Mouse (Mus musculus) limb, embryonic 14.5 days (tissue): ENCODE measurements at regions not wholly inside any gene's neighbourhood (a gene's known extent, or its start where the extent isn't known, plus 50 kb on each side); places are given as distances from the start of the nearest gene placed in this dataset.

Source experiments
- ATAC-seq: fragments of 200-750 bp; cut with Nextera tagmentation; 2 replicates; pipeline ENCODE4 v1.8.0; 2017; ENCODE audit warnings: low read depth, moderate number of reproducible peaks, moderate TSS enrichment; ENCODE audit not compliant: low FRiP score
- DNase-seq: peaks from one replicate; pipeline ENCODE4 v3.0.0-alpha.2; 2015; ENCODE audit warnings: low spot score
- H3K27ac ChIP-seq: fragments of 300-500 bp; sonication (generic); replicated peaks from 2 replicates; pipeline ENCODE4 v1.5.1; 2014; ENCODE audit warnings: low read depth, mild to moderate bottlenecking, low read length, moderate library complexity, mixed read lengths
- H3K27me3 ChIP-seq: fragments of 300-500 bp; sonication (generic); 2 replicates; pipeline ENCODE4 v1.6.1; 2014; ENCODE audit warnings: low read length, mixed read lengths; ENCODE audit not compliant: control insufficient read depth, insufficient read depth
- H3K36me3 ChIP-seq: fragments of 300-500 bp; sonication (generic); 2 replicates; pipeline ENCODE4 v1.6.1; 2014; ENCODE audit warnings: mild to moderate bottlenecking, low read length, moderate library complexity, mixed read lengths; ENCODE audit not compliant: control insufficient read depth, insufficient read depth
- H3K4me1 ChIP-seq: fragments of 300-500 bp; sonication (generic); 2 replicates; pipeline ENCODE4 v1.6.1; 2014; ENCODE audit warnings: antibody characterized with exemption, low read length, mixed read lengths; ENCODE audit not compliant: control insufficient read depth, insufficient read depth
- H3K4me2 ChIP-seq: fragments of 300-500 bp; sonication (generic); replicated peaks from 2 replicates; pipeline ENCODE4 v1.6.1; 2014; ENCODE audit warnings: low read depth, mild to moderate bottlenecking, low read length, moderate library complexity; ENCODE audit not compliant: severe bottlenecking
- H3K4me3 ChIP-seq: fragments of 300-500 bp; sonication (generic); replicated peaks from 2 replicates; pipeline ENCODE4 v1.5.1; 2014; ENCODE audit warnings: low read length
- H3K9ac ChIP-seq: fragments of 300-500 bp; sonication (generic); 2 replicates; pipeline ENCODE4 v1.6.1; 2014; ENCODE audit warnings: mild to moderate bottlenecking, low read depth, low read length, moderate library complexity; ENCODE audit not compliant: severe bottlenecking
- H3K9me3 ChIP-seq: fragments of 300-500 bp; sonication (generic); 2 replicates; pipeline ENCODE4 v1.6.1; 2016; ENCODE audit warnings: low read length; ENCODE audit not compliant: control insufficient read depth
- POLR2A ChIP-seq: fragments of 200-500 bp; IDR thresholded peaks from 2 replicates; pipeline ENCODE4 v1.8.0; 2012; ENCODE audit warnings: inconsistent platforms, mild to moderate bottlenecking, moderate library complexity, borderline replicate concordance; ENCODE audit not compliant: insufficient read depth, insufficient read length; ENCODE audit errors: extremely low read depth
- WGBS: fragments of 180-500 bp; shearing (Covaris S2); extraction: QIAGEN DNeasy Blood & Tissue Kit; methylation state at CpG from one replicate; pipeline ENCODE4 v1.1.7; 2014; 5-methylcytosine and 5-hydroxymethylcytosine counted together

- H3K27me3 ChIP-seq, result no peaks in the 10 kb centered on the region
- no peak for DNase-seq
- H3K4me1 ChIP-seq, result no peaks in the 10 kb centered on the region
- 43% methylated on average over 1 of the region's 1 CpGs for WGBS
- no peak overlapping the region for H3K27ac ChIP-seq
- H3K9me3 ChIP-seq, result no peaks in the 10 kb centered on the region
- H3K9ac ChIP-seq, result no peak overlapping the region
- no peak overlapping the region for H3K4me3 ChIP-seq
- no peaks in the 10 kb centered on the region for H3K36me3 ChIP-seq
- TF ChIP-seq POLR2A, result no peak
- H3K4me2 ChIP-seq, result no peak overlapping the region
- ATAC-seq, result no peak
Observed at GRCm38 (mm10) chr3:31831913-31832312, 70.4 kb upstream of the Kcnmb2 start.

- ATAC-seq (no peak), DNase-seq (no peak)
- no peaks in the 10 kb centered on the region for H3K36me3 ChIP-seq
- H3K4me1 ChIP-seq, result no peaks in the 10 kb centered on the region
- H3K9ac ChIP-seq, result no peak overlapping the region
- no peaks in the 10 kb centered on the region for H3K27me3 ChIP-seq
- H3K27ac ChIP-seq, result no peak overlapping the region
- no peaks in the 10 kb centered on the region for H3K9me3 ChIP-seq
- no peak overlapping the region for H3K4me3 ChIP-seq
- no peak overlapping the region for H3K4me2 ChIP-seq
- no peak for TF ChIP-seq POLR2A
- WGBS, result 83% methylated on average over 1 of the region's 1 CpGs
Observed at GRCm38 (mm10) chr3:31841253-31841652, 61.1 kb upstream of the Kcnmb2 start.

- no peak for TF ChIP-seq POLR2A
Observed at GRCm38 (mm10) chr3:31847087-31847486, 55.2 kb upstream of the Kcnmb2 start.

More at GRCm38 (mm10) chr3:31847087-31847486, 55.2 kb upstream of the Kcnmb2 start:
- Histone ChIP-seq H3K27me3 (no peaks in the 10 kb centered on the region), H3K4me2 (no peak overlapping the region), H3K36me3 (no peaks in the 10 kb centered on the region), H3K27ac (no peak overlapping the region; the same call in 1 of the 2 replicates), H3K4me3 (no peak overlapping the region), H3K9ac (no peak overlapping the region), H3K9me3 (no peaks in the 10 kb centered on the region), H3K4me1 (no peaks in the 10 kb centered on the region)
- DNase-seq, result no peak
- ATAC-seq, result no peak
- 50% methylated on average over 4 of the region's 4 CpGs for WGBS
